Mouse (Mus musculus) small intestine, adult 2 months (tissue): ENCODE measurements around the gene Fam184b. TPM values are rescaled to one million over a fixed set of nuclear protein-coding genes. Genes with fewer than 3 reads are reported as not detected.
A peak's percentile ranks its signal among the peaks of the same experiment; 100 is the strongest.

Source experiments
- H3K27ac ChIP-seq: fragments of 200-500 bp; 2 replicates; pipeline ENCODE4 v1.5.1; 2012; ENCODE audit warnings: low read depth, low read length, control low read depth, inconsistent platforms; ENCODE audit not compliant: insufficient read depth
- H3K27me3 ChIP-seq: fragments of 200-500 bp; 2 replicates; pipeline ENCODE4 v1.6.1; 2012; ENCODE audit warnings: mild to moderate bottlenecking, moderate library complexity, low read length, inconsistent platforms; ENCODE audit not compliant: control insufficient read depth, insufficient read depth
- H3K36me3 ChIP-seq: fragments of 200-500 bp; 2 replicates; pipeline ENCODE4 v1.6.1; 2012; ENCODE audit warnings: mild to moderate bottlenecking, low read length, control low read depth, inconsistent platforms; ENCODE audit not compliant: control insufficient read depth, insufficient read depth
- H3K4me1 ChIP-seq: fragments of 200-500 bp; 2 replicates; pipeline ENCODE4 v1.6.1; 2012; ENCODE audit warnings: low read length, inconsistent platforms, mixed read lengths; ENCODE audit not compliant: control insufficient read depth, insufficient read depth, insufficient read length
- H3K4me3 ChIP-seq: fragments of 200-500 bp; 2 replicates; pipeline ENCODE4 v1.5.1; 2012; ENCODE audit warnings: low read depth, mild to moderate bottlenecking, control low read depth, inconsistent platforms, low read length, moderate library complexity
- CTCF ChIP-seq: fragments of 200-500 bp; IDR thresholded peaks from 2 replicates; pipeline ENCODE4 v1.5.1; 2012; ENCODE audit warnings: low read depth, mild to moderate bottlenecking, control low read depth, inconsistent platforms, low read length, moderate library complexity, mixed read lengths; ENCODE audit not compliant: insufficient replicate concordance, insufficient read length; ENCODE audit errors: extremely low read depth
- POLR2A ChIP-seq: fragments of 200-500 bp; IDR thresholded peaks from 2 replicates; pipeline ENCODE4 v1.6.1; 2012; ENCODE audit warnings: low read depth, mild to moderate bottlenecking, control low read depth, inconsistent platforms, low read length, moderate library complexity
- WGBS: fragments of 180-500 bp; shearing (Covaris S2); methylation state at CpG from one replicate; pipeline ENCODE4 v1.1.7; 2018; 5-methylcytosine and 5-hydroxymethylcytosine counted together
- polyA plus RNA-seq: library from polyadenylated mRNA; depleted of rRNA; stranded (reverse); fragments of >200 nt; gene quantifications from 2 replicates; pipeline ENCODE4 v1.2.3, GENCODE M21; 2012

Fam184b gene
- polyA plus RNA-seq, 1 experiment: 0.06 TPM

GRCm38 (mm10) chr5:45595363-45596039 is 43.9 kb downstream of the Fam184b start:
- Histone ChIP-seq H3K27ac (no peak overlapping the region), H3K4me1 (no peaks in the 10 kb centered on the region), H3K36me3 (no peaks in the 10 kb centered on the region), H3K27me3 (no peaks in the 10 kb centered on the region), H3K4me3 (no peak overlapping the region)
- WGBS: 81% methylated on average over 3 of the region's 3 CpGs
- TF ChIP-seq POLR2A (no peak), CTCF (no peak)

- no peaks in the 10 kb centered on the region for H3K36me3 ChIP-seq
- TF ChIP-seq CTCF (no peak), POLR2A (no peak)
- H3K27ac ChIP-seq: no peak overlapping the region
- no peaks in the 10 kb centered on the region for H3K27me3 ChIP-seq
- H3K4me1 ChIP-seq: no peaks in the 10 kb centered on the region
- 87% methylated on average over 6 of the region's 6 CpGs for WGBS
- no peak overlapping the region for H3K4me3 ChIP-seq
Measured at GRCm38 (mm10) chr5:45593276-45593675, 46.1 kb downstream of the Fam184b start.

- 88% methylated on average over 4 of the region's 4 CpGs for WGBS
- Histone ChIP-seq H3K4me3 (no peak overlapping the region), H3K4me1 (no peaks in the 10 kb centered on the region)
Measured at GRCm38 (mm10) chr5:45590094-45590493, 49.3 kb downstream of the Fam184b start.

GRCm38 (mm10) chr5:45584601-45585000 is 54.8 kb downstream of the Fam184b start:
- WGBS: 88% methylated on average over 8 of the region's 8 CpGs
- Histone ChIP-seq H3K36me3 (no peaks in the 10 kb centered on the region), H3K27me3 (no peaks in the 10 kb centered on the region), H3K4me3 (no peak overlapping the region), H3K4me1 (no peaks in the 10 kb centered on the region), H3K27ac (no peak overlapping the region)
- TF ChIP-seq CTCF (no peak), POLR2A (no peak)

More at GRCm38 (mm10) chr5:45590094-45590493, 49.3 kb downstream of the Fam184b start:
- no peaks in the 10 kb centered on the region for H3K27me3 ChIP-seq
- TF ChIP-seq CTCF (no peak), POLR2A (no peak)
- no peaks in the 10 kb centered on the region for H3K36me3 ChIP-seq
- H3K27ac ChIP-seq: no peak overlapping the region

GRCm38 (mm10) chr5:45580279-45580678 is 59.1 kb downstream of the Fam184b start:
- no peak overlapping the region for H3K27ac ChIP-seq
- no peaks in the 10 kb centered on the region for H3K27me3 ChIP-seq
- 73% methylated on average over 10 of the region's 10 CpGs for WGBS
- no peaks in the 10 kb centered on the region for H3K36me3 ChIP-seq
- no peaks in the 10 kb centered on the region for H3K4me1 ChIP-seq
- peak overlapping the region; percentile 44 for H3K4me3 ChIP-seq
- TF ChIP-seq CTCF: no peak
- TF ChIP-seq POLR2A: no peak

GRCm38 (mm10) chr5:45577376-45577775 is 62.0 kb downstream of the Fam184b start:
- Histone ChIP-seq H3K27me3 (no peaks in the 10 kb centered on the region), H3K27ac (no peak overlapping the region), H3K36me3 (no peaks in the 10 kb centered on the region), H3K4me1 (no peaks in the 10 kb centered on the region), H3K4me3 (no peak overlapping the region)
- WGBS: 76% methylated on average over 1 of the region's 1 CpGs
- TF ChIP-seq POLR2A: no peak

- WGBS: 41% methylated on average over 3 of the region's 3 CpGs
- no peaks in the 10 kb centered on the region for H3K27me3 ChIP-seq
- no peaks in the 10 kb centered on the region for H3K36me3 ChIP-seq
- H3K4me3 ChIP-seq: no peak overlapping the region
- no peak overlapping the region for H3K27ac ChIP-seq
- TF ChIP-seq CTCF (no peak), POLR2A (no peak)
- no peaks in the 10 kb centered on the region for H3K4me1 ChIP-seq
Measured at GRCm38 (mm10) chr5:45576716-45577115, 62.7 kb downstream of the Fam184b start.
